Mouse (Mus musculus): ENCODE data around the gene Gtf2h4. TPM values are rescaled to one million over a fixed set of nuclear protein-coding genes. Genes with fewer than 3 reads are reported as not detected.

Gtf2h4 gene
- 41.2 and 47.4 TPM in 2 replicates for polyA plus RNA-seq (2014; fragmentation: Nextera tagmentation; extraction: Ambion mirVana)

- DNase-seq (ENCODE audit: low spot score) (peak; percentile 86), ATAC-seq (replicated peaks; ENCODE audit: low FRiP score) (peak; percentile 96)
- Histone ChIP-seq H3K9me3 (ENCODE audit: control insufficient read depth, low read length) (no peaks in the 10 kb centered on the region), H3K36me3 (ENCODE audit: control insufficient read depth, insufficient read depth, low read length) (no peaks in the 10 kb centered on the region), H3K4me3 (ENCODE audit: low read depth, low read length) (peak within 1 kb of the TSS; percentile 57), H3K4me2 (ENCODE audit: low read depth, low read length, severe bottlenecking) (peak within 1 kb of the TSS; percentile 56), H3K27ac (ENCODE audit: low read depth, low read length) (no peak within 1 kb of the TSS), H3K27me3 (ENCODE audit: control insufficient read depth, insufficient read depth, low read length) (no peaks in the 10 kb centered on the region), H3K9ac (ENCODE audit: low read length) (peak within 1 kb of the TSS; percentile 75), H3K4me1 (replicated peaks; ENCODE audit: control insufficient read depth, insufficient read depth, low read length) (peaks cover 4% of the 10 kb centered on the region; the same call in 1 of the 2 replicates)
- 2% methylated on average over 23 of the region's 23 CpGs for WGBS
These were observed at the start of gene Gtf2h4 for GRCm38 (mm10) chr17:35673416-35674035. TSS of gene Gtf2h4 (minus strand) at chr17:35673739.

GRCm38 (mm10) chr17:35721676-35722075 is 48.1 kb upstream of the Gtf2h4 start:
- H3K4me1 ChIP-seq (replicated peaks; ENCODE audit: control insufficient read depth, insufficient read depth, low read length): 0 out of 2 replicates have a peak, but pooled peaks cover 4% of the 10 kb centered on the region
- 76% methylated on average over 8 of the region's 8 CpGs for WGBS

GRCm38 (mm10) chr17:35720340-35720727 is 46.8 kb upstream of the Gtf2h4 start:
- whole genome bisulfite sequencing: 28% methylated on average over 11 of the region's 11 CpGs
- Histone ChIP-seq H3K9me3 (ENCODE audit: control insufficient read depth, low read length) (no peaks in the 10 kb centered on the region; the same call in 1 of the 2 replicates), H3K4me2 (ENCODE audit: low read depth, low read length, severe bottlenecking) (no peak overlapping the region), H3K27me3 (ENCODE audit: control insufficient read depth, insufficient read depth, low read length) (no peaks in the 10 kb centered on the region), H3K27ac (ENCODE audit: low read depth, low read length) (peak overlapping the region; percentile 32; the same call in 1 of the 2 replicates), H3K4me1 (replicated peaks; ENCODE audit: control insufficient read depth, insufficient read depth, low read length) (0 out of 2 replicates have a peak, but pooled peaks cover 4% of the 10 kb centered on the region), H3K4me3 (ENCODE audit: low read depth, low read length) (no peak overlapping the region), H3K9ac (ENCODE audit: low read length) (no peak overlapping the region; the same call in 1 of the 2 replicates), H3K36me3 (ENCODE audit: control insufficient read depth, insufficient read depth, low read length) (no peaks in the 10 kb centered on the region)
- ATAC-seq (replicated peaks; ENCODE audit: low FRiP score): no peak; the same call in 1 of the 2 replicates
- no peak for DNase-seq (ENCODE audit: low spot score)

More at GRCm38 (mm10) chr17:35721676-35722075, 48.1 kb upstream of the Gtf2h4 start:
- Histone ChIP-seq H3K27me3 (ENCODE audit: control insufficient read depth, insufficient read depth, low read length) (no peaks in the 10 kb centered on the region), H3K4me2 (ENCODE audit: low read depth, low read length, severe bottlenecking) (no peak overlapping the region), H3K9ac (ENCODE audit: low read length) (no peak overlapping the region), H3K36me3 (ENCODE audit: control insufficient read depth, insufficient read depth, low read length) (no peaks in the 10 kb centered on the region), H3K9me3 (ENCODE audit: control insufficient read depth, low read length) (no peaks in the 10 kb centered on the region; the same call in 1 of the 2 replicates), H3K27ac (ENCODE audit: low read depth, low read length) (no peak overlapping the region), H3K4me3 (ENCODE audit: low read depth, low read length) (no peak overlapping the region)
- ATAC-seq (replicated peaks; ENCODE audit: low FRiP score): no peak
- DNase-seq (ENCODE audit: low spot score): no peak

- Histone ChIP-seq H3K27ac (ENCODE audit: low read depth, low read length) (no peak overlapping the region), H3K4me1 (replicated peaks; ENCODE audit: control insufficient read depth, insufficient read depth, low read length) (0 out of 2 replicates have a peak, but pooled peaks cover 4% of the 10 kb centered on the region), H3K36me3 (ENCODE audit: control insufficient read depth, insufficient read depth, low read length) (no peaks in the 10 kb centered on the region), H3K9ac (ENCODE audit: low read length) (no peak overlapping the region), H3K4me3 (ENCODE audit: low read depth, low read length) (no peak overlapping the region), H3K9me3 (ENCODE audit: control insufficient read depth, low read length) (no peaks in the 10 kb centered on the region; the same call in 1 of the 2 replicates), H3K4me2 (ENCODE audit: low read depth, low read length, severe bottlenecking) (no peak overlapping the region), H3K27me3 (ENCODE audit: control insufficient read depth, insufficient read depth, low read length) (no peaks in the 10 kb centered on the region)
- 74% methylated on average over 9 of the region's 9 CpGs for WGBS
- DNase-seq (ENCODE audit: low spot score): no peak
- ATAC-seq (replicated peaks; ENCODE audit: low FRiP score): no peak
These were observed 46.2 kb upstream of the Gtf2h4 start for GRCm38 (mm10) chr17:35719616-35720339.

- H3K4me2 ChIP-seq (ENCODE audit: low read depth, low read length, severe bottlenecking): no peak overlapping the region
- no peaks in the 10 kb centered on the region for H3K27me3 ChIP-seq (ENCODE audit: control insufficient read depth, insufficient read depth, low read length)
- no peaks in the 10 kb centered on the region for H3K9me3 ChIP-seq (ENCODE audit: control insufficient read depth, low read length)
- H3K36me3 ChIP-seq (ENCODE audit: control insufficient read depth, insufficient read depth, low read length): no peaks in the 10 kb centered on the region
- H3K4me3 ChIP-seq (ENCODE audit: low read depth, low read length): no peak overlapping the region
- ATAC-seq (replicated peaks; ENCODE audit: low FRiP score) (no peak), DNase-seq (ENCODE audit: low spot score) (no peak)
- peaks cover 4% of the 10 kb centered on the region; the same call in 1 of the 2 replicates for H3K4me1 ChIP-seq (replicated peaks; ENCODE audit: control insufficient read depth, insufficient read depth, low read length)
- H3K27ac ChIP-seq (ENCODE audit: low read depth, low read length): no peak overlapping the region
- 93% methylated on average over 6 of the region's 6 CpGs for WGBS
- no peak overlapping the region for H3K9ac ChIP-seq (ENCODE audit: low read length)
These were observed 43.5 kb upstream of the Gtf2h4 start for GRCm38 (mm10) chr17:35717080-35717479.

- no peak overlapping the region for H3K9ac ChIP-seq (ENCODE audit: low read length)
- H3K4me1 ChIP-seq (replicated peaks; ENCODE audit: control insufficient read depth, insufficient read depth, low read length): peaks cover 7% of the 10 kb centered on the region; the same call in 1 of the 2 replicates
- no peak for DNase-seq (ENCODE audit: low spot score)
- H3K9me3 ChIP-seq (ENCODE audit: control insufficient read depth, low read length): no peaks in the 10 kb centered on the region
- 87% methylated on average over 3 of the region's 3 CpGs for WGBS
- H3K4me2 ChIP-seq (ENCODE audit: low read depth, low read length, severe bottlenecking): no peak overlapping the region
- no peak for ATAC-seq (replicated peaks; ENCODE audit: low FRiP score)
- no peaks in the 10 kb centered on the region for H3K27me3 ChIP-seq (ENCODE audit: control insufficient read depth, insufficient read depth, low read length)
- no peaks in the 10 kb centered on the region for H3K36me3 ChIP-seq (ENCODE audit: control insufficient read depth, insufficient read depth, low read length)
- H3K4me3 ChIP-seq (ENCODE audit: low read depth, low read length): no peak overlapping the region
- H3K27ac ChIP-seq (ENCODE audit: low read depth, low read length): no peak overlapping the region
These were observed 42.6 kb upstream of the Gtf2h4 start for GRCm38 (mm10) chr17:35716114-35716513.

GRCm38 (mm10) chr17:35710705-35711347 is 37.3 kb upstream of the Gtf2h4 start:
- Histone ChIP-seq H3K9ac (ENCODE audit: low read length) (no peak overlapping the region; the same call in 1 of the 2 replicates), H3K9me3 (ENCODE audit: control insufficient read depth, low read length) (no peaks in the 10 kb centered on the region), H3K4me2 (ENCODE audit: low read depth, low read length, severe bottlenecking) (peak overlapping the region; percentile 33; the same call in 1 of the 2 replicates), H3K27me3 (ENCODE audit: control insufficient read depth, insufficient read depth, low read length) (no peaks in the 10 kb centered on the region), H3K4me3 (ENCODE audit: low read depth, low read length) (no peak overlapping the region), H3K27ac (ENCODE audit: low read depth, low read length) (peak overlapping the region; percentile 73), H3K36me3 (ENCODE audit: control insufficient read depth, insufficient read depth, low read length) (no peaks in the 10 kb centered on the region), H3K4me1 (replicated peaks; ENCODE audit: control insufficient read depth, insufficient read depth, low read length) (peaks cover 12% of the 10 kb centered on the region; the same call in 1 of the 2 replicates)
- peak; percentile 83 for DNase-seq (ENCODE audit: low spot score)
- peak; percentile 86 for ATAC-seq (replicated peaks; ENCODE audit: low FRiP score)
- WGBS: 20% methylated on average over 8 of the region's 8 CpGs

- Histone ChIP-seq H3K27ac (ENCODE audit: low read depth, low read length) (no peak overlapping the region), H3K4me1 (replicated peaks; ENCODE audit: control insufficient read depth, insufficient read depth, low read length) (peaks cover 12% of the 10 kb centered on the region; the same call in 1 of the 2 replicates), H3K36me3 (ENCODE audit: control insufficient read depth, insufficient read depth, low read length) (no peaks in the 10 kb centered on the region), H3K9me3 (ENCODE audit: control insufficient read depth, low read length) (no peaks in the 10 kb centered on the region), H3K4me3 (ENCODE audit: low read depth, low read length) (no peak overlapping the region), H3K9ac (ENCODE audit: low read length) (no peak overlapping the region), H3K4me2 (ENCODE audit: low read depth, low read length, severe bottlenecking) (no peak overlapping the region), H3K27me3 (ENCODE audit: control insufficient read depth, insufficient read depth, low read length) (no peaks in the 10 kb centered on the region)
- ATAC-seq (replicated peaks; ENCODE audit: low FRiP score) (no peak), DNase-seq (ENCODE audit: low spot score) (no peak)
- WGBS: 78% methylated on average over 2 of the region's 2 CpGs
These were observed 35.1 kb upstream of the Gtf2h4 start for GRCm38 (mm10) chr17:35708611-35709010.

Data from forebrain, embryonic 11.5 days (tissue).